Mouse (Mus musculus): ENCODE results near the gene Gm813. TPM values are rescaled to one million over a fixed set of nuclear protein-coding genes. Genes with fewer than 3 reads are reported as not detected.

Gene Gm813
- total RNA-seq, 1 experiment from 2014 or later, result not detected

GRCm38 (mm10) chr16:58612969-58613368, 3.8 kb downstream of the Gm813 start:
- ATAC-seq (replicated peaks; ENCODE audit: low read depth, poor library complexity, severe bottlenecking), result peak; percentile 60

GRCm38 (mm10) chr16:58607101-58607500, 9.7 kb downstream of the Gm813 start:
- no peak for ATAC-seq (replicated peaks; ENCODE audit: low read depth, poor library complexity, severe bottlenecking)

GRCm38 (mm10) chr16:58604680-58605079, 12.1 kb downstream of the Gm813 start:
- peak; percentile 94 for ATAC-seq (replicated peaks; ENCODE audit: low read depth, poor library complexity, severe bottlenecking)

DNA sequence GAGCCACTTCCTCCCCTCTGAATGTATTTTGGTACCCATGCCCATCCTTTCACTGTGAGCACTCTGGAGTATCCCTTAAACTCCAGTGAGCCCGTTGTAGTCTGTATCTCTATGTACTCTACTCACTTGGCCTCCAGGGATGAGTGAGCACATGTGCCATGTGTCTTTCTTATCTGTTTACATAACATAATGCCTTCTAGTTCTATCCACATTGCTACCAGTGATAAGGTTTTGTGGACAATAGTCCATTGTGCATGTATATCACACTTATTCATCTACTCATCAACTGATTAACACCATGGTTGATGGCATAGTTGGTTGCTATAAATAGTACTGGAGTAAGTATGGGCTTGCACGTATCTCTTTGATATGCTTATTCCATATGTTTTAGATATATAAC, 12.9 kb downstream of the Gm813 start:
- no peak for ATAC-seq (replicated peaks; ENCODE audit: low read depth, poor library complexity, severe bottlenecking)

GRCm38 (mm10) chr16:58600846-58601245, 15.9 kb downstream of the Gm813 start:
- ATAC-seq (replicated peaks; ENCODE audit: low read depth, poor library complexity, severe bottlenecking), result no peak

DNA sequence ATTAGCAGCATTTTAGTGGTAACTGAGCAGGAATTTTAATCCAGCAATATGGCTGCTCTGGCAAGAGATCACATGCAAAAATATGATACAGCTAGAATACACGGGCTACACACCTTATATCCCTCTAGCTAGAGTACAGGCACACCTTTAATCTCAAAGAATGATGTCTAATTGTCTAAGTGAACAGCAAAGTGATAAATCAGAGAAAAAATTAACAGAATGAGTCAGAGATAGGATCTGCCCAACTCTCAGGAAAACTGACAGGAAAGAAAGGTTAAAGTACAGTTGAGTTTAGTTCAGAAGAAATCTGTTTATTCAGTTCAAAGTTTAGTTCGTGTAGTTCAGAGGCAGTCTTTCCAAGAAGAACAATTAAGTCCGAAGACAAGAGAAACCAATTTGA, 25.5 kb downstream of the Gm813 start:
- no peak for ATAC-seq (replicated peaks; ENCODE audit: low read depth, poor library complexity, severe bottlenecking)

GRCm38 (mm10) chr16:58589444-58589843, 27.3 kb downstream of the Gm813 start:
- no peak for ATAC-seq (replicated peaks; ENCODE audit: low read depth, poor library complexity, severe bottlenecking)

GRCm38 (mm10) chr16:58573949-58574722, 42.6 kb downstream of the Gm813 start:
- ATAC-seq (replicated peaks; ENCODE audit: low read depth, poor library complexity, severe bottlenecking), result no peak

- no peak for ATAC-seq (replicated peaks; ENCODE audit: low read depth, poor library complexity, severe bottlenecking)
These were observed 46.0 kb downstream of the Gm813 start for GRCm38 (mm10) chr16:58570694-58571264.

Other genes starting within 250 kb of the Gm813 start
- gene Dcbld2, start 208.5 kb downstream of the Gm813 start, total RNA-seq (2017), result 1.0 and 1.2 TPM in 2 replicates
- gene St3gal6, start 92.7 kb downstream of the Gm813 start, total RNA-seq (2017), result 18.1 and 38.7 TPM in 2 replicates
- gene E330017A01Rik, start 21.8 kb upstream of the Gm813 start, total RNA-seq (2017), result not detected in 2 replicates
- 57.3 and 76.1 TPM in 2 replicates for gene Cpox, start 53.3 kb upstream of the Gm813 start, total RNA-seq (2017)
- not detected in 2 replicates for gene Gpr15, start 102.1 kb upstream of the Gm813 start, total RNA-seq (2017)
- 24.0 TPM in 2 replicates for gene Cldnd1, start 110.9 kb upstream of the Gm813 start, total RNA-seq (2017)
- gene Olfr172, start 146.2 kb upstream of the Gm813 start, total RNA-seq (2017), result not detected in 2 replicates
- gene Olfr173, start 183.3 kb upstream of the Gm813 start, total RNA-seq (2017), result not detected in 2 replicates
- not detected in 2 replicates for gene Olfr175-ps1, start 209.8 kb upstream of the Gm813 start, total RNA-seq (2017)

All from common myeloid progenitor, adult 5-6 weeks (primary cell).